Mouse (Mus musculus) cerebellum, adult 2 months (tissue): ENCODE data around the gene Kifap3.

Experiments
- CTCF ChIP-seq: fragments of 200-500 bp; IDR thresholded peaks from 2 replicates; pipeline ENCODE4 v1.5.1; 2011; ENCODE audit warnings: low read depth, mild to moderate bottlenecking, control low read depth, low read length, moderate library complexity, borderline replicate concordance; ENCODE audit not compliant: insufficient read depth
- POLR2A ChIP-seq: fragments of 200-500 bp; IDR thresholded peaks from 2 replicates; pipeline ENCODE4 v1.6.1; 2011; ENCODE audit warnings: low read length, control low read depth, borderline replicate concordance; ENCODE audit not compliant: insufficient read depth

- no peak for TF ChIP-seq POLR2A
- no peak for TF ChIP-seq CTCF
Measured at GRCm38 (mm10) chr1:163852884-163853560, 73.6 kb downstream of the Kifap3 start.
